In genomic region chr5:26165036-26165790, GRCm38 (mm10) we compare ENCODE assay signal across 12 mouse cellular contexts. TPM values are rescaled to one million over a fixed set of nuclear protein-coding genes. Genes with fewer than 3 reads are reported as not detected.
DNase-seq lines count a peak whose midpoint lies in the region.
"Had no signal": no experiment of that assay in that cellular context is flagged by ENCODE, and none has a peak within 500 bp of the region (broad histone marks: within the 10 kb centered on the region; RNA-seq: fewer than 3 reads in every experiment).

No protein-coding gene starts in this region.

- DNase-seq in gastrocnemius, adult 18-20 months (ENCODE audit: low spot score), result peak; percentile 14
- DNase-seq in gastrocnemius, postnatal 4 days (ENCODE audit: low spot score in 2 of 2), result no peak
- peak; percentile 56 for DNase-seq in NIH3T3 (ENCODE audit: low read depth)
- peak; percentile 13 for DNase-seq in gastrocnemius, postnatal 14 days
- peak; percentile 18 to 43 for DNase-seq in heart, postnatal 36 days
- no peak for DNase-seq in frontal cortex, postnatal 36 days (ENCODE audit: low spot score in 2 of 2)
- DNase-seq in right cerebral cortex, postnatal 14 days, result no peak
- no peak for DNase-seq in kidney, postnatal 25 days
- DNase-seq: lung, postnatal 36 days; right cerebral cortex, postnatal 25 days; thymus, adult 18-20 months had no signal

- intact Hi-C loops in gastrocnemius, postnatal 14 days (cut with DNase I; ENCODE audit: low total_unique reads), result no loop called here
- intact Hi-C loops in heart, postnatal 36 days (cut with DNase I), result no loop called here

RNA-seq across cellular contexts. Expression of gene Gm10220, which starts 44.0 kb away (rescaled TPM):
- not detected for total RNA-seq in gastrocnemius, adult 18-20 months (2021)
- total RNA-seq in gastrocnemius, postnatal 4 days (2021), result not detected
- not detected for total RNA-seq in gastrocnemius, postnatal 14 days (2021)
- under 1 TPM in 1 of 2 experiments, not detected in 1; 0.08 TPM for total RNA-seq in heart, postnatal 36 days (2021)
- total RNA-seq: layer of hippocampus, postnatal 14 days had no signal

Comparison
In these comparisons a context has a peak if more than half of its experiments do, and no peak if none do; other contexts are left out.
1. DNase-seq: peak in gastrocnemius, adult 18-20 months (single experiment), NIH3T3 (single experiment), gastrocnemius, postnatal 14 days (single experiment) and heart, postnatal 36 days (2 of 2); none in gastrocnemius, postnatal 4 days (0 of 2), frontal cortex, postnatal 36 days (0 of 2), right cerebral cortex, postnatal 14 days (single experiment) and kidney, postnatal 25 days (0 of 2).